Mouse (Mus musculus) embryonic fibroblast, embryonic 13.5 days (primary cell): ENCODE data around the gene Cysltr2.

Source experiments
- CTCF ChIP-seq: IDR thresholded peaks from 2 replicates; pipeline ENCODE4 v1.5.1; 2011; ENCODE audit warnings: mild to moderate bottlenecking, control low read depth, low read length, moderate library complexity, borderline replicate concordance; ENCODE audit not compliant: insufficient read depth
- POLR2A ChIP-seq: IDR thresholded peaks from 2 replicates; pipeline ENCODE4 v1.6.1; 2011; ENCODE audit warnings: low read depth, mild to moderate bottlenecking, control low read depth, low read length, moderate library complexity

DNA sequence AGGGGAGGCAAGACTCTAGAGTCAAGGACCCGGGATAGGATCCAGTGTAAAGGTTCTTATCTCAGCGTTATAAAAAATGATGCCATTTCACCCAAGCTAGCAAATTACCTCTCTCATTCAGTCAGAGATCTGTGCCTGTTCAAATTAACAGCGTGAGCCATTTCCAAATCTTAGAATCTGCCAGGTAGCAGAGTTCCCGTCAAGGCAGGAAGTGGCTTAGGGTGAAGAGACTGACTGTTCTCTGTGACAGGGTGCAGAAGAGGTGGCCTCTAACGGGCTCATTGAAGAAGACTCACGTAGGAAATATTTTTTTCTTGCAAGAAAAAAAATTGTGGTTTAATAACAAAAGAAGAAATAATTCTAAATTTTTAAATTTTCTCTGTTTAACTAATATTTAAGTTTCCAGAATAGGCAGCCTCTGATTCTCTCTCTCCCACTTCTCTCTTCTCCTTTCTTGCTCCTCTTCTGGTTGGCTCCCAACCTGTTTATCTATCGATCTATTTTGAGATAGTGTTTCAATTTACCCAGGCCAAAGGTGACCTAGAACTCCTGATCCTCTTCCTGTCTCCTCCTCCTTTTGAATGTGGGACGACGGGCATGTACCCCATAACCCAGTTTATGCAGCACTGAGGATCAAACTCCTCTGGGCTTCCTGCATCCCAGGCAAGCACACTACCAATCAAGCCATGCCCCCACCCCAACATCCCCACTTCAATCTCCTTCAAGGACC is 3.5 kb downstream of the Cysltr2 start:
- TF ChIP-seq CTCF: no peak
- no peak for TF ChIP-seq POLR2A
